In the genomic region with DNA sequence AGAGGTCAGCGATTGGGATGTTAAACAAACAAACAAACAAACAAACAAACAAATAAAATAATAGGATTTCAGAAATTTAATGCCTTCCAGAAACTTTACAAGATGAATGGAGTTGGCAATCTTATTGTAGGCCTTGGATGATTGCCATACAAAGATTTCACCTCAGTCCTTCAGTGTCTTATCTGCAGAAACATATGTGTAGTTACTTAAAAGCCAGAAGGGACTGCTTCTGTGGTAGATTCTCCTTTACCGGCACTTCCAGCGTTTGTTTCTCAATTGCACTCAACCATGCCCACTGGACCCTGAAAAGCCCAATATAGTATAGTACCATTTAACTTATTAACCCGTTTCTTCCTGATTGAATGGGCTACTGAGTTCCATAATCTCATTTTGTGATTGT, we compare ENCODE assay signal across 31 mouse cellular contexts. TPM values are rescaled to one million over a fixed set of nuclear protein-coding genes. Genes with fewer than 3 reads are reported as not detected.
DNase-seq lines count a peak whose midpoint lies in the region; ATAC-seq and TF ChIP-seq lines count a peak whose summit lies in the region.
"Had no signal": no experiment of that assay in that cellular context is flagged by ENCODE, and none has a peak within 500 bp of the region (broad histone marks: within the 10 kb centered on the region; RNA-seq: fewer than 3 reads in every experiment).

No protein-coding gene starts in this region.

- H3K4me1 ChIP-seq in MEL (ENCODE audit: control insufficient read depth in 1 of 2, insufficient read depth in 2 of 2, low read length in 2 of 2), result peaks cover 5 to 7% of the 10 kb centered on the region in 2 experiments
- H3K4me1 ChIP-seq in lung, postnatal 0 days (ENCODE audit: insufficient read depth, low read depth, low read length), result no peaks in the 10 kb centered on the region
- H3K4me1 ChIP-seq: embryonic facial prominence, embryonic 13.5 days; embryonic facial prominence, embryonic 15.5 days; forebrain, embryonic 10.5 days; forebrain, embryonic 12.5 days had no signal

- H3K4me2 ChIP-seq in lung, postnatal 0 days (replicated peaks; ENCODE audit: low read depth, low read length), result no peak overlapping the region
- H3K4me2 ChIP-seq: embryonic facial prominence, embryonic 13.5 days; embryonic facial prominence, embryonic 15.5 days; forebrain, embryonic 12.5 days had no signal

- 57% methylated on average over 4 of the region's 4 CpGs for WGBS in lung, postnatal 0 days

- H3K27ac ChIP-seq in MEL (ENCODE audit: control insufficient read depth, low read depth, low read length), result no peak overlapping the region
- H3K27ac ChIP-seq in lung, postnatal 0 days (ENCODE audit: low read length), result no peak overlapping the region
- H3K27ac ChIP-seq: embryonic facial prominence, embryonic 13.5 days; embryonic facial prominence, embryonic 15.5 days; forebrain, embryonic 10.5 days; forebrain, embryonic 12.5 days had no signal

- H3K27me3 ChIP-seq in MEL (ENCODE audit: control insufficient read depth in 1 of 2, insufficient read depth in 2 of 2, low read length in 2 of 2), result peaks cover under 1 to 4% of the 10 kb centered on the region in 2 experiments; a peak in 3 of 4 replicates
- no peaks in the 10 kb centered on the region for H3K27me3 ChIP-seq in lung, postnatal 0 days (replicated peaks; ENCODE audit: insufficient read depth, low read length)
- H3K27me3 ChIP-seq: embryonic facial prominence, embryonic 13.5 days; embryonic facial prominence, embryonic 15.5 days; forebrain, embryonic 12.5 days had no signal

- peak; percentile 83 to 90 for TF ChIP-seq EP300 in MEL (IDR thresholded peaks at IDR 0.05; ENCODE audit: low read depth in 1 of 2, low read length in 2 of 2)
- no peak for TF ChIP-seq EP300 in lung, postnatal 0 days (IDR thresholded peaks at IDR 0.05)

- H3K79me2 ChIP-seq in MEL (ENCODE audit: control insufficient read depth, insufficient read depth, low read length, poor library complexity), result no peaks in the 10 kb centered on the region

- no peak for TF ChIP-seq CTCF in MEL (IDR thresholded peaks at IDR 0.05 in 2 of 3, conservative IDR thresholded peaks at IDR 0.05 in 1 of 3; ENCODE audit: control insufficient read depth in 1 of 3, insufficient read depth in 1 of 3, low read depth in 2 of 3, low read length in 3 of 3, poor library complexity in 1 of 3, severe bottlenecking in 1 of 3)
- TF ChIP-seq CTCF in lung, postnatal 0 days (IDR thresholded peaks at IDR 0.05), result no peak

- ATAC-seq in common myeloid progenitor, adult 5-6 weeks (replicated peaks; ENCODE audit: low read depth, poor library complexity, severe bottlenecking), result peak; percentile 75
- ATAC-seq in megakaryocyte progenitor cell, adult 5-6 weeks (replicated peaks; ENCODE audit: poor library complexity), result peak; percentile 75
- ATAC-seq in granulocyte monocyte progenitor cell, adult 5-6 weeks (replicated peaks; ENCODE audit: poor library complexity, severe bottlenecking), result no peak
- ATAC-seq in lung, postnatal 0 days, result no peak
- ATAC-seq: activated CD4-positive, CD25-positive, alpha-beta regulatory T cell, adult 4 months; CD4-positive, CD25-positive, alpha-beta regulatory T cell, adult 4 months; forebrain, embryonic 14.5 days; forebrain, embryonic 16.5 days; Patski had no signal

- TF ChIP-seq RAD21 in MEL (IDR thresholded peaks at IDR 0.05; ENCODE audit: low read depth, low read length), result no peak

- peaks cover 0 to 13% of the 10 kb centered on the region in 2 experiments; a peak in 2 of 4 replicates for H3K36me3 ChIP-seq in MEL (ENCODE audit: control insufficient read depth in 1 of 2, insufficient read depth in 2 of 2, low read length in 2 of 2)
- H3K36me3 ChIP-seq in lung, postnatal 0 days (ENCODE audit: insufficient read depth, low read length), result no peaks in the 10 kb centered on the region
- H3K36me3 ChIP-seq: embryonic facial prominence, embryonic 13.5 days; embryonic facial prominence, embryonic 15.5 days; forebrain, embryonic 10.5 days; forebrain, embryonic 12.5 days; G1E had no signal

- no peak for TF ChIP-seq POLR2A in MEL (IDR thresholded peaks at IDR 0.05; ENCODE audit: control insufficient read depth in 1 of 2, insufficient read depth in 1 of 2, low read depth in 1 of 2, low read length in 2 of 2, poor library complexity in 1 of 2)

- H3K9ac ChIP-seq in MEL (ENCODE audit: control insufficient read depth, low read depth, low read length, poor library complexity, severe bottlenecking), result no peak overlapping the region
- no peak overlapping the region for H3K9ac ChIP-seq in lung, postnatal 0 days (replicated peaks; ENCODE audit: low read depth)
- H3K9ac ChIP-seq: embryonic facial prominence, embryonic 13.5 days; embryonic facial prominence, embryonic 15.5 days; forebrain, embryonic 12.5 days had no signal

- no peak overlapping the region for H3K4me3 ChIP-seq in MEL (ENCODE audit: control insufficient read depth in 1 of 2, insufficient read depth in 1 of 2, low read depth in 2 of 2, low read length in 2 of 2)
- no peak overlapping the region for H3K4me3 ChIP-seq in lung, postnatal 0 days (ENCODE audit: low read depth, low read length)
- H3K4me3 ChIP-seq: embryonic facial prominence, embryonic 13.5 days; embryonic facial prominence, embryonic 15.5 days; erythroblast, embryonic 14.5 days; forebrain, embryonic 10.5 days; forebrain, embryonic 12.5 days had no signal

- DNase-seq in 416B (ENCODE audit: low read depth) (peak; percentile 28), MEL (ENCODE audit: low read depth, low spot score) (peak; percentile 74)
- no peak for DNase-seq in lung, postnatal 0 days (ENCODE audit: low spot score)
- no peak for DNase-seq in kidney, adult 18-20 months
- no peak for DNase-seq in gastrocnemius, adult 8-10 months (ENCODE audit: low spot score in 2 of 2)
- DNase-seq: adrenal gland, adult 8-10 months; adrenal gland, postnatal 14 days; adrenal gland, postnatal 36 days; B cell, adult 2 months; cerebellum, adult 11-12 months; cerebellum, adult 2 months; cerebellum, adult 9-10 months; cerebellum, postnatal 10 days; cerebellum, postnatal 25 days; embryo, embryonic 11 days had no signal

- no peaks in the 10 kb centered on the region for H3K9me3 ChIP-seq in MEL (replicated peaks; ENCODE audit: insufficient read depth, low read length)
- no peaks in the 10 kb centered on the region for H3K9me3 ChIP-seq in lung, postnatal 0 days (ENCODE audit: low read length)
- H3K9me3 ChIP-seq: embryonic facial prominence, embryonic 13.5 days; embryonic facial prominence, embryonic 15.5 days; forebrain, embryonic 10.5 days; forebrain, embryonic 12.5 days; G1E had no signal

TF ChIP-seq in MEL, 35 proteins besides CTCF, POLR2A, EP300 and RAD21 (continues in another document):
- TF ChIP-seq SIN3A (IDR thresholded peaks at IDR 0.05; ENCODE audit: low read length) (peak; percentile 50), TBP (IDR thresholded peaks at IDR 0.05; ENCODE audit: low read depth, low read length) (no peak), MEF2A (IDR thresholded peaks at IDR 0.05; ENCODE audit: extremely low read depth, insufficient replicate concordance, low read depth, low read length, poor library complexity, severe bottlenecking) (no peak), TAL1 (IDR thresholded peaks at IDR 0.05; ENCODE audit: low read length) (peak; percentile 47), POLR2AphosphoS5 (IDR thresholded peaks at IDR 0.05; ENCODE audit: borderline replicate concordance, low read depth, low read length) (no peak), GATA1 (IDR thresholded peaks at IDR 0.05; ENCODE audit: low read depth, low read length) (peak; percentile 91), ETS1 (IDR thresholded peaks at IDR 0.05; ENCODE audit: low read depth, low read length) (peak; percentile 83), POLR2AphosphoS2 (IDR thresholded peaks at IDR 0.05; ENCODE audit: low read length) (no peak), MAZ (IDR thresholded peaks at IDR 0.05; ENCODE audit: low read depth, low read length) (no peak), ELF1 (IDR thresholded peaks at IDR 0.05; ENCODE audit: low read depth, low read length) (no peak), BHLHE40 (IDR thresholded peaks at IDR 0.05; ENCODE audit: borderline replicate concordance, low read depth, low read length) (no peak), CHD1 (IDR thresholded peaks at IDR 0.05; ENCODE audit: low read depth, low read length) (no peak), ZMIZ1 (IDR thresholded peaks at IDR 0.05; ENCODE audit: low read depth, low read length) (no peak), E2F4 (IDR thresholded peaks at IDR 0.05; ENCODE audit: borderline replicate concordance, low read depth, low read length) (no peak), RCOR1 (IDR thresholded peaks at IDR 0.05; ENCODE audit: low read depth, low read length) (peak; percentile 86), TCF12 (IDR thresholded peaks at IDR 0.05; ENCODE audit: low read depth, low read length) (peak; percentile 93), ZNF384 (IDR thresholded peaks at IDR 0.05; ENCODE audit: low read depth, low read length) (peak; percentile 16; the same call in 1 of the 2 replicates), JUND (IDR thresholded peaks at IDR 0.05; ENCODE audit: low read depth, low read length) (no peak), USF1 (IDR thresholded peaks at IDR 0.05; ENCODE audit: low read depth, low read length) (no peak)

RNA-seq across cellular contexts. Expression of gene Serpinb5, which starts 32.2 kb away (rescaled TPM):
- not detected in 2 replicates for total RNA-seq in MEL (2012; rRNA removed)
- not detected for polyA plus RNA-seq in MEL (2012; ENCODE audit: insufficient read depth in 1 of 2, insufficient read length in 2 of 2, low read depth in 1 of 2, low replicate concordance in 2 of 2, missing spikeins in 1 of 2)
- not detected in 2 replicates for total RNA-seq in common myeloid progenitor, adult 5-6 weeks (2017)
- not detected in 2 replicates for total RNA-seq in megakaryocyte progenitor cell, adult 5-6 weeks (2015)
- total RNA-seq in megakaryocyte progenitor cell, adult 5-6 weeks (2017), result not detected in 2 replicates
- not detected in 2 replicates for total RNA-seq in granulocyte monocyte progenitor cell, adult 5-6 weeks (2014; fragmentation: Nextera tagmentation)
- not detected in 2 replicates for total RNA-seq in granulocyte monocyte progenitor cell, adult 5-6 weeks (2017)
- 0.13 and 0.18 TPM in 2 replicates for polyA plus RNA-seq in lung, postnatal 0 days (2015; fragmentation: Nextera tagmentation; extraction: Ambion mirVana)
- total RNA-seq in gastrocnemius, adult 8-10 months (2022), result not detected
- total RNA-seq: adrenal gland, adult 18-20 months; adrenal gland, adult 8-10 months; adrenal gland, postnatal 14 days; adrenal gland, postnatal 36 days; CH12.LX had no signal
- polyA plus RNA-seq: activated CD4-positive, CD25-positive, alpha-beta regulatory T cell, adult 4 months; CD4-positive, CD25-positive, alpha-beta regulatory T cell, adult 4 months; erythroblast, embryonic 14.5 days; forebrain, embryonic 10.5 days; forebrain, embryonic 14.5 days; forebrain, embryonic 16.5 days; G1E; Patski had no signal

RNA-seq across cellular contexts. Expression of gene Vps4b, which starts 32.3 kb away (rescaled TPM):
- total RNA-seq in MEL (2012; rRNA removed), result 65.3 and 80.4 TPM in 2 replicates
- polyA plus RNA-seq in MEL (2012; ENCODE audit: insufficient read depth in 1 of 2, insufficient read length in 2 of 2, low read depth in 1 of 2, low replicate concordance in 2 of 2, missing spikeins in 1 of 2), result 10 to 100 TPM; 43.9 to 91.1 TPM
- 104 and 109 TPM in 2 replicates for total RNA-seq in common myeloid progenitor, adult 5-6 weeks (2017)
- 95.7 and 107 TPM in 2 replicates for total RNA-seq in megakaryocyte progenitor cell, adult 5-6 weeks (2015)
- 86.3 and 105 TPM in 2 replicates for total RNA-seq in megakaryocyte progenitor cell, adult 5-6 weeks (2017)
- 79.2 and 94.1 TPM in 2 replicates for total RNA-seq in granulocyte monocyte progenitor cell, adult 5-6 weeks (2014; fragmentation: Nextera tagmentation)
- 84.5 and 105 TPM in 2 replicates for total RNA-seq in granulocyte monocyte progenitor cell, adult 5-6 weeks (2017)
- 56.5 and 59.6 TPM in 2 replicates for polyA plus RNA-seq in lung, postnatal 0 days (2015; fragmentation: Nextera tagmentation; extraction: Ambion mirVana)
- 10 to 100 TPM; 14.3 to 22.0 (median 17.3) TPM for total RNA-seq in gastrocnemius, adult 8-10 months (2022)

Comparison
In these comparisons a context has a peak if more than half of its experiments do, and no peak if none do; other contexts are left out.
1. DNase-seq: peak in 416B (single experiment) and MEL (single experiment); none in lung, postnatal 0 days (single experiment), kidney, adult 18-20 months (single experiment) and gastrocnemius, adult 8-10 months (0 of 2).
2. ATAC-seq: peak in common myeloid progenitor, adult 5-6 weeks (single experiment) and megakaryocyte progenitor cell, adult 5-6 weeks (single experiment); none in granulocyte monocyte progenitor cell, adult 5-6 weeks (single experiment) and lung, postnatal 0 days (single experiment).